Mouse (Mus musculus): ENCODE data around the gene Gsdmc4.
"Not testable (repeated sequence)": the region's sequence is repeated elsewhere in the genome, so short reads cannot be mapped to it uniquely, and the experiment has no call there.

- TF ChIP-seq CTCF (IDR thresholded peaks at IDR 0.05; ENCODE audit: borderline replicate concordance, insufficient read depth, low read length); POLR2A (IDR thresholded peaks at IDR 0.05; ENCODE audit: low read depth, low read length): not testable (repeated sequence)
Measured at GRCm38 (mm10) chr15:63916584-63916983, 4.5 kb upstream of the Gsdmc4 start.

Data from embryonic fibroblast, embryonic 13.5 days (primary cell).